Mouse (Mus musculus) layer of hippocampus, postnatal 14 days (tissue): ENCODE measurements around the gene Cilp2. TPM values are rescaled to one million over a fixed set of nuclear protein-coding genes. Genes with fewer than 3 reads are reported as not detected.

Source experiments
- DNase-seq, 2 experiments: peaks; one replicate each; pipeline ENCODE4 v3.0.0; 2021 to 2022; ENCODE audit warnings: low spot score in 2 of 2, mixed read lengths in 1 of 2
- long read RNA-seq, 2 experiments: library from polyadenylated mRNA; stranded (forward); transcript quantifications; one replicate each; pipeline ENCODE4 v2.0.0; 2021
- total RNA-seq, 2 experiments: library from RNA; stranded (reverse); gene quantifications; 2 replicates each; pipeline ENCODE4 v1.2.3; 2021

Gene Cilp2
- 1 to 10 TPM; 1.6 to 2.4 TPM for total RNA-seq
- long read RNA-seq, experiment 1, partial matches to known transcripts = 0 of 6 reads
- long read RNA-seq, experiment 1, other reads (novel, unspliced or antisense) = 6 of 6 reads
- long read RNA-seq, experiment 2, partial matches to known transcripts = 0 of 8 reads
- long read RNA-seq, experiment 2, other reads (novel, unspliced or antisense) = 8 of 8 reads

DNA sequence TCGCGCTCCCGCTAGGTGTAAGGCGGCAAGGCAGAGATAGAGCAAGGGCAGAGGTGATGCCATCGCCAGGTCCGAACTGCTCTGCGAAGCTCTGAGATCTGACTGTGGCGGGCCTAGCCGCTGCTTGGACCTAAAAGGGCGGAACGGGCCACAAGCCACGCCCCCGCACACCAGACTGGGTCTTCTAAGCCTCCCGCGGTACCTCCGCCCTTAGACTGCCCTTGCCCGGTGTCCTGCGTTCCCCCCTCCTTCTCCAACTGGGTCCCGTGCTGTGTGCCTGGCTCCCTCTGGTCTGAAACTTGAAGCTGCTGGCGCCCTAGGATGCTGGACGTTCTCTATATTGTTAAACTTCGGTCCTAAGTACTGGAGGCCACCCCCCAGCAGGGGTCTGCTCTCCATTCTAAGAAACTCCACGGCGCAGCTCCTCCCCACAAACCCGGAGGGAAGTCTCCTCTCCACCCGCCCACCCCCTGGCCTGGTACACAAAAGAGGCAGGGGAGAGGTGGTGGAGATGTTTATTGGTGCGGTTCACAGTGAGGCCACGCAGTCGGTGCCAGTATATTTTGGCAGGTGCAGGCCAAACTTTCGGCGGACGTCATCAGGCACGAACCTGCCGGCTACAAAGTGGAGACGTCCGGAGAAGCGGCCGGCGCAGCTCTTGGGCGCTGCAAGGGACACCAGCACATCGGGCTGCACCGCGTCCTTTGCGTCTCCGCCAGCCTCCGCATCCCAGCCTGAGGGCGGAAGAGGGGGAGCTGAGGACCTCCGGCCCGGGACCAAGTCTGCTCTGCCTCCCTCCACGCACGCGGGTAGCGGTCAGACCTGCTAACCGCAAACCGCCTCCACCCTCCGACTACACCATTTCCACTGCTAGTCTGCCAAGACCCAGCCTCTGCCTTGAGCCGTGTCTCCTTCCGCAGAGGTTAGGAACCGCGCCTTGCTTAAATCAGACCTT lies at the start of gene Cilp2:
Gene Cilp2 (minus strand): TSS at position 399 of the 955 bp plus-strand sequence.
- DNase-seq = no peak

DNA sequence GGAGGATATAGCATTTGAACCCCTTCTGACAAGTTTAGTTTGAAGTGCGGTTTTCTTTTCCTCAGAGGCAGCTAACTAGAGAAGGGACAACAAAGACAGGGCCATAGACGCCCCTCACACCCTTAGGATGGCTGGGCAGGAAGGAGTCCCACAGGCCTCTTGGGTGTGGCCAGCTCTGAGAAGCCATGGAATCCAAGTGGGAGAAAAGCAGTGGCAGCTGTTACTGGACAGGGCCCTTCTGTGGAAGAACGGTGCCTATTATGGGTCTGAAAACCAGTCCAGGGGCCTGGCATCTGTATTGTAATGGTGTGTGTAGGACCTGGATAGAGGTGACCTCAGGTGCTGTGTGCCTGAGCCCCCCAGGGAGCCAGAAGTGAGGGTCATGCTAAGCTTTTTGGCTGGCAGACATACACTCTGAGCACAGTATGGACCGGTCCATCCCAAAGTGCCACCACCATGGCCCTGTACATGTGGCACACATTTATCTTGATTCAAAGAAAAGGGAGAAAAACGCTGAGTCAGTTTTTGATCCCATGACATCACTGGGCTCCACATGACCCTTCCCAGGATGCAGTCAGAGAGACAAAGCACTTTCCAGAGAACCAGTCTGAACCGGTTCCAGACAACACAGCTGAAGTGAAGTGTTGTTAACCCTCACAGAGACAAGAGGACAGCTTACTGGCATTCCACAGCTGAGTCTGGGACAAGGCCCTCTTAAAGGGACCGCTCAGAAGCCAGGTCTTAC lies 48.7 kb upstream of the Cilp2 start:
- DNase-seq = no peak

DNA sequence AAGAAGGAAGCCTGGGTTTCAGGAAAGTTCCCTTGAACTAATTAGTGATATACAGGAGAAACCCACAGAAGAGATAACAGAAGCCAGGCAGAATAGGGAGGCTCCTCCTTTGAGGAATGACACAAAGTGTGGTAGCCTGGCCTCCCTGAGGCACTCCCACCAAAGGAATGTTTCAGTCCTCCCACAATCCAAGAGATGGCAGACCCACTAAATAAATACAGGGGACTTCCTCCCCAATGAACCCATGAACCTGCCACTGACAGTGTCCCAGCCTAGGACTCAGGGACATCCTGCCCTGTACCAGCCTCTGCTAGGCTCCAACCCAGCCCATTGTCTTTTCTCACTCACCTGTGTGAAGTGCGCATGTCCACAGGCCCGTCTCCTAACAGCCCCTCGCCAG lies 47.9 kb upstream of the Cilp2 start:
- DNase-seq = no peak

DNA sequence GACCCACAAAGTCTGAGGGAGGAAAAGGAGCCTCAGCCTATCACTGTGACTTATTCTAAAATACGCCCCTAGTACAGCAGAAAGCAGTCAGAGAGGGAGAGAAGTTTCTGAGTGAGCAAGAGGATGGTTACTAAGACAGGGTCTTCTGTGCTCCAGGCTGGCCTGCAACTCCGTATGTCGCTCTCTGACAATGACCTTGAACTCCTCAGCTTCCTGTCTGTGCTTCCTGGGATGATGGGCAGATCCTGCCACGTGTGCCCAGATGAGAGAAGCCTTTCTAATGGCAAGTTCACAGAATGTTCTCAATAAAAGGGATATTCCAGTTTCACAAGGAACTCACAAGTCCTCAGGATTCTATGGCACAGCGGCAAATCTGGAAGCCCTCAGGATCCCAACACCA lies 47.1 kb upstream of the Cilp2 start:
- DNase-seq = no peak

DNA sequence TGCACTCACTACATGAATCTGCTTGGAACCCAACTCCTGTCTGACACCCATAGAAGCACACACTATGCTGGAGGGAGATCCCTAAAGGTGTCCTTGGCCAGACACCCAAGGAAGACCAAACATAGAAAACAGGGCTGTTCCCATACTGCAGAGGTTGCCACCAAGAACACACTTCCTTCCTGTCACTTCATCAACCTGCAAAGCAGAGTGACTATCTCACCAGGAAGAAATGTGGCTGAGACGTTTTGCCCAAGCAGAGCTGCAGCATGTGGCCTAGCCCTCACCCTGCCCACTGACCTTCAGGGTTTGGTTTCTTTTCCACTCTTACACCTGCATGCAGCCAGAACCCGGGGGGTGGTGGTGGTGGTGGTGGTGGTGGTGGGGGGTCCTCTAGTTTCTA lies 46.3 kb upstream of the Cilp2 start:
- DNase-seq = no peak

DNA sequence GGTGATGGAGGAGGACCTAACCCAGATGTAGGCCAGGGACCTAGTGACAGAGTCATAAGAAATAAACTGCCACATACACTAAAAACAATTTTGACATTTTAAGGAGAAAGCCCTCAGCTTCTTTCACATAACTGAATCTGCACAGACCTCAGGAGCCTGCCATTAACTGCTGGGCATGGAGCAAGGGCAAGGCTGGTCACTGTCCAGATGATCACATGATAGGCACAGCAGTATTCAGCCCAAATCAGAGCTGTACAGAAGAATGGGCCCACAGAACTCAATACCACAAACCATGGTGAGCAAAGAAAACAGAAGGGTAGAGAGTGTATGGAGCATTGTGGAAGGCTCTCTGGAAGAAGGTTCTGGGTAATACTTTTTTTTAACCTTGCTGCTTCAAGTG lies 39.4 kb upstream of the Cilp2 start:
- no peak for DNase-seq

DNA sequence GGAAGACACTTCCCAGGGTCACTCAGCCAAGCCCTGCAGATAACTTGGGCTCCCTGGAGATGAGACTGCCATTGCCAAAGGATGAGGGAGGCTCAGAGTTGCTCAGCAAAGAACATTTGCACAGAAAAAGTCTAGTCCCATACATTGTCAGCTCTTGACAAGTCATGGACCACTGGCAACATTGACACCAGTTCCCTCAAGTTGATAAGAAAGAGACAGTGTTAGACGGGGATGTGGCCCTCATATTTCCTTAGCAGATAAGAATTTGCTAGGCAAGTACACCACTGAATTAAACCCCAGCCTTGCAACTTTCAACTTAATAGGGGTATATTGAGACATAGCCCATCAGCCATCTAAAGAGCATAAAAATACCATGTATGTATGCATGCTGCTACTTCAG lies 36.5 kb upstream of the Cilp2 start:
- no peak for DNase-seq

DNA sequence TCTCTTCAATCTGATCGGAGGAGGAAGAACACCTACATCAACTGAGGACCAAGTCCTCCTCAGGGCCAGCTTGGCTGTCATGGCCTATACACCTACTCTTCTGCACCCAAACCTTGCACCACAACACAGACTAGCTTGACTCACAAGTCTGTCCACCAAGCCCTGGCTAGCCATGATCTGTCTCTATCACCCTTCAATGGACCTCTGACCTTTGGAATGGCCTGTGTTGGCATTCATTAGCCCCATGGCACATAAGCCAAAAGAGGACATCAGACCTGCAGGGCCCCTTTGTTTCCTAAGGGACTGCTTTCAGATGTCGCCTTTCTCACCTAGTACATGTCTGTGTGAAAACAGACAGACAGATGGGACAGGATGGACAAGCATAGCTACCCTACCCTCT lies 33.7 kb upstream of the Cilp2 start:
- no peak for DNase-seq

DNA sequence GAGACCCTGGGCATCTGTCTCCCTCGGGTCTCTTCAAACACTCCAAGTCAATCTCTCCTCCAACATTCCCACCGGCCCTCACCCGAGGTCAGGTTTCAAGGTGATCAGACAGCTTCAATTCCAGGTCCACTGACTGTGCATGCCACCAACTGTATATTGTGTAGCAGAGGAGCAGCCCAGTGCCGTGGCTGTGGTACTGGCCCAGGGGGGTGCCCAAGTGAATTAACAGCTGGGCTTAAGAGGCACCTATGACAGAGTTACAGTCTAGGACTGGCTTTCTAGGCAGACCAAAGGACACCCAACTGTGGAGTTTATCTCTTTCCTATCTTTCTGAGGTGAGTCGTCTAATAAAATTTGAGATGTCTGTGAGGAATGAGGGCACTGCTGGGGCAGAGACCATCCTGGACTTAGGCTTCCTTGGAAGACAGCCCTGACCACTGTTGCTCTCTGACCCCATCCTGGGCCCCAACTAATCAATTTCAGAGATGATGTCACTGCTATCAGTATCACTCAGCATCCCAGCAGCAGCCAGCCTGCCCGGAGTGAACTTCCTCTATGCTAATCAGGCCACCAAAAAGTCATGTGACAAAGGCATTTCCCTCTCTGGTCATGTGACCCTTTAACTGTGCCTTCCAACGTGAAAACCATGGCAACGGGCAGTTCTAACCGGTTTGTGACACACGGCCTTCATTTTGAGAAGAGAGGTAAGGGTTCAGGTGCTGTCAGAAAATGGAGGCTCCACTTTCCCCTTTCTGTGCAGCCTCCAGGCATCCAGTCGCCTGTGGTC lies 32.6 kb upstream of the Cilp2 start:
- DNase-seq = peak in 1 of 2 experiments; percentile 35

DNA sequence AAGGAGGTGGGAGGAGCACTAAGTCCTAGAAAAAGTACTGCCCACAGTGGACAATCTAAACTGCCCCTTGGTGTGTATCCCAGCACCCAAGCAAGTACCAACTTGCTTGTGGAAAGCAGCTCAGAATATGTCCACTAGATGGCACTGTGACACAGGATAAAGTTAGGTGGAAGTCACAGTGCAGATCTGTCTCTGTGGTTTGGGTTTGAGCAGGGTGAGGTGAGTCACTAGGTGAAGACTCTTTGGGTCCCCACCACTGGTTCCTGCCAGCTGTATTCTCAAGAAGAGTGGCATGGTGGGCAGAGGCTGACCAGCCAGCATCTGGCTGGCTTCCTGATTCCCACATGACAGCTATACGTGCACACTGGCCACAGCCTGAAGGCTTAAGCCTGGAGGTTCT lies 31.5 kb upstream of the Cilp2 start:
- peak; percentile 71 to 87 for DNase-seq

DNA sequence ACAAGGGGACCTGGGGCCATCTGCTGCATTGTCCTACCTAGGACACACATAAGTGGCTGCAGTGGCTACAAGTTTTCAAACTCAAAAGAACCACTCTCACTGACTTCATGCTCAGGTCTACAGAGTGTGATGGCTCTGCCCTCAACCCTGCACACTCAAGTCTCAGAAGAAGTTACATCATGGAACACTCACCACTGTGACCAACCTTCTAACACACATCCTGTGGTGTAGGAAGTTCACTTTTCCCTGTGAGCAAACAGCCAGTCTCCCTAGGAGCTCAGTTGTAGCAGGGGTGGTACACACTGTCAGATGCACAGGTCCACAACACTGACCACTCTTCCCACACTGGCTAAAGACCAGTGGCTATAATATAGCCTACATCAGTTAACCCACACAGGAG lies 31.0 kb upstream of the Cilp2 start:
- DNase-seq = no peak

DNA sequence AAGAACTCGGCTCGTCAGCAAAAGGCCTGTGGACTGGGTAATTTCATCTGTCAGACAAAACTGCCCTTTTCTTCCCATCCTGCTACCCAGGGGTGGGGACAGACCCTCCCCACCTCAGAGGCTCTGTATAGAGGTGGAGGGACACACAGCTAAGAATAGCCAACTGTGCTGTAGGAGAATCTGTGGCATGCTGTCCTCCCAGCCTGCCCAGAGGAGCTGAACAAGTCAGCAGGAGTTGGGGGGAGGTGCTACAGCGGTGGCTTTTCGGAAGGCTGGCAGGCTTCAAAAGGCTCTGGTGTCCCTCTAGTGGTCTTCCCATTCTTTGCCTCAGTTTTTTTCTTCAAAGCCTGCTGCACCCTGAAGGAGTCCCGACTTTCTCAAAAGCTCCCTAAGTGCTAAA lies 28.3 kb upstream of the Cilp2 start:
- DNase-seq = peak in 1 of 2 experiments; percentile 45

DNA sequence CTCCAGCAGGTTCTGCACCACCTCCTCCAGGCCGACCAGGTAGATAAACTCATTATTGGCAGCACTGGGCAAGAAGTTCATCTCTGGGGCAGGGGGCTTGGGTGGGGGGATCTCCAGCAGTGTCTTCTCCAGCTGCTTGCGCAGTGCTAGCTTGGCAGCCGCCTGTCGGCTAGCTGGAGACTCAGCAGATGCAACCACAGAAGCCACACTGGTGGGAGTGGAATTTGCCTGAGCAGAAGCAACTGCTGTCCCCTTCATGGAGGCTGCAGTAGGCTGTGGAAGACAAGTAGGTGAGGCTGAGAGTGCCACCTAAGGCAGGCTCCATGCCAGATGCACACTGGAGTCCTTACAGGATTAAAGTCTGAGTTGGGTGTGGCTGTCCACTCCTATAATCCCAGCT lies 27.0 kb upstream of the Cilp2 start:
- no peak for DNase-seq

DNA sequence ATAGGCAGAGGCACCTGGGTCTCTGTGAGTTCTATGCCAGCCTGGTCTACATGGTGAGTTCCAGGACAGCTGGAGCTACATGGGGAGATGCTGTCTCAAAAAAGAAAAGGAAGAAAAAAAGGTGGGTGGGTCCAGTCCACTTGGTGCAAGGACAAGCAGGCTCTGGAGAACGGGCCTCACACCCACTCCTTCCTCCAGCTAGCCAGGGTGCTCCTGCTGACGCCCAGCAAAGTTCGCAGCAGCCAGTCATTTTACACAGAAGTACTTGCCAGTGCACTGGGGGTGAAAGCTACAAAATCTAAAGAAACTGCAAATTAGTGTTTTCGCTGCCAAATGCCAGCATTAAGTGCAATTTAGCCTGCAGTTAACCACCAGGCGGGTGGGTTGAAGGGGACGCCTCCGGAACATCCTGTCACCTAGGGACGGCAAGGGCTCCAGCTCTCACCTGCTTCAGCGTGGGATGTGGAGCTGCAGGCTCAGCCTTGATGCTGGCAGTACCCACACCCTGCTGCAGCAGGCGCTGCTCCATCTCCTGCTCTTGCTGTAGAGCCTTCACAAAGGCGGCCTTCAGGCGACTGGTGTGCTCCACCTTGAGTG lies 25.1 kb upstream of the Cilp2 start:
- DNase-seq = no peak

DNA sequence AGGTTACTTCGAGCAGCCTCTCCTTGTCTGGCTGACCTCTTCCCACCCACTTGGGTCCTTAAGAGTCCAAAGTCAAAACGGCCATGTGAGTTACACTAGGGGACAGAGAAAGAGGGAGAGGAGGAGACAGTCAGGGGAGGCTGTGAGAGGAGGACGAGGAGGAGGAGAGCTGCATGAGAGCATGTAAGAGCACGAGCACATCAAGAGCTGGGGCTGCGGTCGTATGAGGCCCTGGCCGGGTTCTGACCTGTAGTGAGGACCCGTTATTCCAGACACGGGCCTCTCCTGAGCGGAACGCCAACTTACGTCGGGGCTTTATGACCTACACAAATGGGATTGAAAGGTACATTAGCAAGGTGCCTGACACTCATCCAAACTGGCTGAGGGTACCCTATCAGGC lies 24.4 kb upstream of the Cilp2 start:
- no peak for DNase-seq

DNA sequence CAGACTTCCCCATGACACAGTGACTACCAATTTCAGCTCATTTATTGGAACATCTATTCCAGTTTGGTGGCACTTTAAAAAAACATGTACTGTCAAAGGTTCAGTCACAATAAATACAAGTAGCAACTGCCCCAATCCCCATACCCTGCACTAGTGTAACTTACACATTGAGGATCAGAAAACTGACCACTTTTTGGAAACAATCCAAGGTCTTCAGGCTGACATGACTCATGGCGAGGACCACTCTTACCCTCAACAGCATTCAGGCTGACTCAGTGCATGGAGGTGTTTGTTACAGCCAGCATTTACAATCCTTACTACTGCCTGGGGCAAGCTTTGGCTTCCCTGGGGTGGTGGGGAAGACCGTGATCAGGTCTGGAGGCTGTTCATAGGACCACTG lies 19.6 kb upstream of the Cilp2 start:
- DNase-seq = no peak

DNA sequence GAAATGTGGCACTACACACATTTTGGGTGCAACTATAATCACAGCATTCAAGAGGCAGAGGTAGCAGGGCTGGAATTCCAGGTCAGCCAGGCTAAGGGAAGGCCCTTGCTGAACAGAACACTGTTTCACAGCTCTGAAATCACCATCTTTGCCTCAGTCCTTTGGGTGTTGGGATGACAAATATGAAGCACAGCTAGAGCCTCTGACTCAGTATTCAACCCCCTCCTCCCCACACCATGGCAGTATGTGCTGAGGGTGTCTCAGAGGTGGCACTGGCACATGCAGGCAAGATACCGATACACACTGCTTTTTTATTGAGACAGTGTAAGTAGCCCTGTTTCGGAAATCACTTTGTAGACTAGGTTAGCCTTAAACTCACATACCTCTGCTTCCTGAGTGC lies 18.8 kb upstream of the Cilp2 start:
- no peak for DNase-seq

DNA sequence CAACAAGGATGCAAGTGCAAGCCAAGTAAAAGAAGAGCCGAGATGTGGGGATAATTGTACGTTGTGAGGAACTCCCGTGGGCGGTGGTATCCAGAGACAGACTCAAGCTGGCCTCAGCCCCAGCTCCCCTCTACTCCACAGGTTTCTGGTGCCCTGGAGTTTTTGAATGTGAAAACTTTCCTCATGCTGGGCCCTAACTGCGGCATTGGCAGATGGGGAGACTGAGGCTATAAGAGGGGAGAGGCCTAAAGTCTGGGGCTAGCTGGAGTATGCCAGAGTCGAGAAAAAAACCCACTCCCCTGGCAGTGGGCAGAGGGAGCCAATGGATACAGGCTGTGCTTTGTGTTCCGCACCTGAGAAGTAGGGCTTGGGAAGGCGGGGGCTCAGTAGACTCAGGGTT lies 16.6 kb upstream of the Cilp2 start:
- DNase-seq = no peak

DNA sequence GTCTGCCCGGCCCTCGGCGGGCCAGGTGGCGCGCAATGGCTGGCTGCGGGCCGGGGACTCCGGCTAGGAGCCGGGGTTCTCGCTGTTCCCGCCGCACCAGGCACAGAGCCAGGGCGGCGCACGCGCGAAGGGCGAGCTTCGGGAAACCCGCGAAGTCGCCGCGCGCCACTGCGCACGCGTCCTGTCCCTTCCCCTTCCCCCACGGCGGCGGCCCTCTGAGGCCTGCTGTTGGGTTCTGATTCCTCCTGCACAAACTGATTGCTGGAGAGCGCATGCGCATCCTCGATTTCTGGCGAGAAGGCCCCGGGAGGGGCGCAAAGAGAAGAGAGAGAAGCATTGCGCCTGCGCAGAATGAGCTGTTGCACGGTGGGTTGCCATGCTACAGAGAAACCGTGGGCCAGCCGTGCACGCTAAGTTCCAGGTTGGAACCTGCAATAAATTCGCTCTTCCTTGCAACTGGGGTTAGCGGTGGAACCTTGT lies 15.6 kb upstream of the Cilp2 start:
- DNase-seq = peak; percentile 99 to 100

DNA sequence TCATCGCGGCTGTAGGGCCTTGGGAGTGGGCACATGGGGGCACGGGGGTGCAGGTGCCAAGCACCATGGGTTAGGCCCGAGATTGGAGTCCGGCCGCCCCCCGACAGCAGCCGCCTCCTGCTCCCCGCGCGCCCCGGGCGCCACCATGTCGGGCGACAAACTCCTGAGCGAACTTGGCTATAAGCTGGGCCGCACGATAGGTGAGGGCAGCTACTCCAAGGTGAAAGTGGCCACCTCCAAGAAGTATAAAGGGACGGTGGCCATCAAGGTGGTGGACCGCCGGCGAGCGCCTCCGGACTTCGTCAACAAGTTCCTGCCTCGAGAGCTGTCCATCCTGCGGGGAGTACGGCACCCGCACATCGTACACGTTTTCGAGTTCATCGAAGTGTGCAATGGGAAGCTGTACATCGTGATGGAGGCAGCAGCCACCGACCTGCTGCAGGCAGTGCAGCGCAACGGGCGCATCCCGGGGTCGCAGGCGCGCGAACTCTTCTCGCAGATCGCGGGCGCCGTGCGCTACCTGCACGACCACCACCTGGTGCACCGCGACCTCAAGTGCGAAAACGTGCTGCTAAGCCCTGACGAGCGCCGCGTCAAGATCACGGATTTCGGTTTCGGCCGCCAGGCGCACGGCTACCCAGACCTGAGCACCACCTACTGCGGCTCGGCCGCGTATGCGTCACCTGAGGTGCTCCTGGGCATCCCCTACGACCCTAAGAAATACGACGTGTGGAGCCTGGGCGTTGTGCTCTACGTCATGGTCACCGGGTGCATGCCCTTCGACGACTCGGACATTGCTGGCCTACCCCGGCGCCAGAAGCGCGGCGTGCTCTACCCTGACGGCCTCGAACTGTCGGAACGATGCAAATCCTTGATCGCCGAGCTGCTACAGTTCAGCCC lies 14.9 kb upstream of the Cilp2 start, which contains the start of the genes Tssk6, Ndufa13 and Yjefn3:
Gene Tssk6 (plus strand): TSS at position 22 of the 900 bp plus-strand sequence.
Gene Ndufa13 (minus strand): TSS at position 396 of the 900 bp plus-strand sequence.
Gene Yjefn3 (minus strand): TSS at position 550 of the 900 bp plus-strand sequence.
- DNase-seq = peak in 1 of 2 experiments; percentile 49
